Mouse (Mus musculus) stomach, adult 2 months (tissue): Measurements from ENCODE around the gene Tigd3. TPM values are rescaled to one million over a fixed set of nuclear protein-coding genes. Genes with fewer than 3 reads are reported as not detected.

Source experiments
- polyA plus RNA-seq: library from polyadenylated mRNA; depleted of rRNA; stranded (reverse); fragments of >200 nt; gene quantifications from 2 replicates; pipeline ENCODE4 v1.2.3, GENCODE M21; 2012; rRNA removed

The Tigd3 gene
- polyA plus RNA-seq = 0.19 and 0.25 TPM in 2 replicates

DNA sequence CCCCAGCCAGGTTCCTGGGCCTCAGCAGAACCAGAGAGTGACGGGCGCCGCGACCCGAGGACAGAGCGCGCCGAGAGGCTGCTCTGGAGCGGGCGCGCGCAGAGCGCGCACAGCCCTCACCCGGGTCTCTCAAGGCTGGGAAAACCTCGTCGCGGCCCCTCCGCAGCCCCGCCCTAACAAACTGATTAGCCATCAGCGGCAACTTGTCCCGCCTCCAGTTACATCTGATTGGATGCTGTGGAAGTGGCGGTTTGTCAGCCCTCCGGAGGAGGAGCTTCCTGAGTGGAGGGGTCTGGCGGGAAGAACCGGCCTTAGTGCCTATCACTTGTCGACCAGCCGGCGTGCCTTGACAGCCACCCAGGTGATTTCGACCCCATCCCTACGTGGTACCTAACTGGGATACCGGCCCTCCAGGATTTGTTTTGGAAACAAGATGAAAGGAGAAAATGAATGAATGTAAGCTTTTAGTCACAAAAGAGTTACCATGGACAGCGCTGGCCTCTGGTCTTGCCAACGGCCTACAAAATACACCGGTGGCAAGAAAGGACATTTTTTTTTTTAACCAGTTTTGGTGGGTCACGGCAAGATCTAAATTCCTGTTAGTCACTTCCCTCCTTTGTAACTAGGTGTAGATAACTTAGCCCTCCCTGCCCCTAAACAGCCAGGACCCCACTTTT is at the start of gene Tigd3:
Gene Tigd3, minus strand, starts transcription at position 148 of the 677 bp plus-strand sequence.

GRCm38 (mm10) chr19:5924713-5925093 is 30.8 kb upstream of the Tigd3 start, which contains the start of gene Cdc42ep2:
Cdc42ep2 (minus strand) TSS chr19:5924816.

DNA sequence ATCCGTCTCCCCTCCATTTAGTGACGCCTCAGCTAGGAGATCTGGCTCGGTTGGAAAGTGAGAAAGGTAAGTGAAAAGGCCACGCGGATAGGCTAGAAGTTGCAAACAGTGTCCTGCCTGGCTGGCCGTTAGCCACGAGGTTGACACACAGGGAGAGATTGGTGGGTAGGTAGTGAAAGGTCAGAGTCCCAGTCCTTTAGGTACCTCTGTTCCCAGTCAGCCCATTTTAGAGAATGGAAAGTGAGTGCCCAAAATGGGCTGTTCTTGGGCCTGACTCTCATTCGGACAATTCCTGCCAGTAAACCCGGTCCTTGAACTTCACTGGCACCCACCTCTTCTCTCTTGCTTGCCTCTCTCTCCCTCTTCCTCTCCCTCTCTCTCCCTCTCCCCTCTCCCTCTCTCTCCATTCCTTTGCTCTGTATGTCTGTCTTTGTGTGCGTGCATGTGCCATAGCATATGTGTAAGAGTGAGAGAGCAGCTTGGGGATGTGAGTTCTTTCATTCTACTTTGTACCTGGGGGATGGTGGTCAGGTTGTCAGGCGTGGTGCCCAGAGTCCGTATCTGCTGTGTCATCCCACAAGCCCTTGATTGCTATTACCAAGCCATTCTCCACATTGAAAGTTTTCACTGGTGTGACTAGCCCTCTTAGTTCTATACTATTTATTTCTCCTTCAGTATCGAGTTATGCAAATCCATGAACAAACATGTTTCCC is 19.2 kb upstream of the Tigd3 start, which contains the start of gene Dpf2:
Gene Dpf2, minus strand, starts transcription at position 4 of the 713 bp plus-strand sequence.

DNA sequence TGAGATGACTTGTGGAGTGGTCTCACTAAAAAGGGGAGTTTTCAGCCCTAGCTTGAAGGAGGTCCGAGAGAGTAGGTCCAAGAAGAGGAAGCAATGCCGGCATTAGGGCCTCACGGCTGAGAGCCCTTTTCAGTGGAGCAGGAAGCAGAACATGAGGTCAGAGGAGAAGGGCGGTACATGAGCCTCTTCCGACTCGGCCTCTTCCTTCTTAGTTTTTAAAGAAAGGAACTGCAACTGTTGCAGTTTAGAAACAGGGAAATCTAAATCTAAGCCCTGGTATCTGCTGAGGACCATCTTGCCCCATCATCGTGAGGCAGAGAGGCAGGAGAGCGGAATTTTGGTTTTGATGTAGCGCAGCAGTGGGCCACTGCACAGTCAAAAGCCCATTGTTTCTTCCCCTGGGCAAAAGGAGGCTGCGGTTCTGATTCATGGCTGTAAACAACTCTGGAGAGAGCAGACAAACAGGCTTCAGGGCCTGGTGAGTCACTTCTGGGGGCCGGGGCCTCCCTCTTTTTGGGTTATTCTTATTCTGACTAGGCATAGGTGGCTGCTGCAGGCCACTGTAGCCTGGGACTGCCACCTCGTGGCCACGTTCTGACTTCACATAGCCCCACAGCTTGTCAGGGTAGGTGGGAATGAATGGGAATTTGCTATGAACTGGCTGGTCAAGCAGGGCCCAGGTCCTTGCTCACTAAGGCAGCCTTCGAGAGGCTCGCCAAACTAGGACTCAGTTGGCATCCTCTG is 16.2 kb downstream of the Tigd3 start, which contains the start of gene Slc25a45:
Gene Slc25a45, plus strand, starts transcription at position 191 of the 744 bp plus-strand sequence.

DNA sequence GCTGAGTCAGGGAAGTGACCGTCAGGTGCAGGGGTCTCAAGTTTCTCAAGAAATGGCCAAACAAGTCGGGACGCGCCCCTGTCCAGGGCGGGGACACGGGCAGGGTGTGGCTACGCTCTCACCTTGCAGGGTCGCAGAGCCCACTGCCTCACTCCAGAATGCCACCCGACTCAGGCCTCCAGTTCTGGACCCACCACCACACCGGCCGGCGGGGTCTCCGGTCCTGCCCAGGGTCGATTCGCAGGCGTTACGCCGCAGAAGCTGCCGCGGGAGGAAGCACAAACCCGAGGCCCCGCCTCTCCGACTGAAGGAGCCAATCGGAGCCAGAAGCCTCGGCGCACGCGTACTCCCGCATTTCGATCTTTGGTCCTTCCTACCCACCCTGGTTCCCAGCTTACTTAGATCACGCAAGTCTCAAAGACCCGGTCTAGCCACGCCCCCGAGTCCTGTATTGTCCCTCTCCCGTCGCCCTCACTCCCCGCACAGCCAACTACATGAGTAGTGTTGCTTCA is 18.9 kb downstream of the Tigd3 start, which contains the start of gene Frmd8:
Gene Frmd8, minus strand, starts transcription at position 306 of the 512 bp plus-strand sequence.

Other genes starting within 250 kb of the Tigd3 start
- gene Sipa1, start 230.4 kb downstream of the Tigd3 start, polyA plus RNA-seq = 17.8 and 23.9 TPM in 2 replicates
- gene Map3k11, start 205.4 kb downstream of the Tigd3 start, polyA plus RNA-seq = 39.8 and 46.6 TPM in 2 replicates
- 72.3 and 74.8 TPM in 2 replicates for gene Pcnx3, start 205.2 kb downstream of the Tigd3 start, polyA plus RNA-seq
- 5.6 and 9.1 TPM in 2 replicates for gene Kcnk7, start 189.8 kb downstream of the Tigd3 start, polyA plus RNA-seq
- 38.0 and 41.9 TPM in 2 replicates for gene Ehbp1l1, start 167.8 kb downstream of the Tigd3 start, polyA plus RNA-seq
- gene Fam89b, start 164.5 kb downstream of the Tigd3 start, polyA plus RNA-seq = 90.2 and 136 TPM in 2 replicates
- gene Ltbp3, start 153.2 kb downstream of the Tigd3 start, polyA plus RNA-seq = 35.8 and 40.4 TPM in 2 replicates
- 40.1 and 44.5 TPM in 2 replicates for gene Scyl1, start 122.7 kb downstream of the Tigd3 start, polyA plus RNA-seq
- gene Frmd8, start 18.9 kb downstream of the Tigd3 start, polyA plus RNA-seq = 9.3 and 10.0 TPM in 2 replicates
- 9.7 and 9.8 TPM in 2 replicates for gene Slc25a45, start 16.3 kb downstream of the Tigd3 start, polyA plus RNA-seq
- 29.4 and 29.7 TPM in 2 replicates for gene Dpf2, start 18.9 kb upstream of the Tigd3 start, polyA plus RNA-seq
- 7.8 and 8.0 TPM in 2 replicates for gene Cdc42ep2, start 30.7 kb upstream of the Tigd3 start, polyA plus RNA-seq
- gene Pola2, start 70.1 kb upstream of the Tigd3 start, polyA plus RNA-seq = 14.8 and 18.1 TPM in 2 replicates
- gene Slc22a20, start 92.0 kb upstream of the Tigd3 start, polyA plus RNA-seq = not detected in 2 replicates
- 37.4 and 43.7 TPM in 2 replicates for gene Capn1, start 121.7 kb upstream of the Tigd3 start, polyA plus RNA-seq
- 45.0 and 47.3 TPM in 2 replicates for gene Syvn1, start 152.4 kb upstream of the Tigd3 start, polyA plus RNA-seq
- 5.1 and 5.2 TPM in 2 replicates for gene Mrpl49, start 163.6 kb upstream of the Tigd3 start, polyA plus RNA-seq
- 722 and 1,119 TPM in 2 replicates for gene Fau, start 163.7 kb upstream of the Tigd3 start, polyA plus RNA-seq
- gene Znhit2, start 167.0 kb upstream of the Tigd3 start, polyA plus RNA-seq = 37.3 and 60.7 TPM in 2 replicates
- gene Tm7sf2, start 174.2 kb upstream of the Tigd3 start, polyA plus RNA-seq = 43.1 and 48.4 TPM in 2 replicates
- gene Vps51, start 183.1 kb upstream of the Tigd3 start, polyA plus RNA-seq = 34.6 and 34.9 TPM in 2 replicates
- gene Tmem262, start 185.9 kb upstream of the Tigd3 start, polyA plus RNA-seq = not detected in 2 replicates
- 0.10 and 0.34 TPM in 2 replicates for gene Gm28374, start 188.1 kb upstream of the Tigd3 start, polyA plus RNA-seq
- gene Zfpl1, start 190.8 kb upstream of the Tigd3 start, polyA plus RNA-seq = 64.7 and 68.1 TPM in 2 replicates
- 0.80 and 1.0 TPM in 2 replicates for gene Cdca5, start 190.8 kb upstream of the Tigd3 start, polyA plus RNA-seq
- gene AC131692.1, start 200.3 kb upstream of the Tigd3 start, polyA plus RNA-seq = not detected in 2 replicates
- gene Naaladl1, start 211.6 kb upstream of the Tigd3 start, polyA plus RNA-seq = 0.19 and 0.30 TPM in 2 replicates
- 24.7 and 40.8 TPM in 2 replicates for gene Sac3d1, start 224.5 kb upstream of the Tigd3 start, polyA plus RNA-seq
- 32.0 and 40.7 TPM in 2 replicates for gene Snx15, start 234.2 kb upstream of the Tigd3 start, polyA plus RNA-seq
- 7.1 and 7.8 TPM in 2 replicates for gene Batf2, start 246.8 kb upstream of the Tigd3 start, polyA plus RNA-seq
- 90.1 and 115 TPM in 2 replicates for gene Arl2, start 247.4 kb upstream of the Tigd3 start, polyA plus RNA-seq